ENCODE assay signal across 8 mouse cellular contexts in the genomic region with DNA sequence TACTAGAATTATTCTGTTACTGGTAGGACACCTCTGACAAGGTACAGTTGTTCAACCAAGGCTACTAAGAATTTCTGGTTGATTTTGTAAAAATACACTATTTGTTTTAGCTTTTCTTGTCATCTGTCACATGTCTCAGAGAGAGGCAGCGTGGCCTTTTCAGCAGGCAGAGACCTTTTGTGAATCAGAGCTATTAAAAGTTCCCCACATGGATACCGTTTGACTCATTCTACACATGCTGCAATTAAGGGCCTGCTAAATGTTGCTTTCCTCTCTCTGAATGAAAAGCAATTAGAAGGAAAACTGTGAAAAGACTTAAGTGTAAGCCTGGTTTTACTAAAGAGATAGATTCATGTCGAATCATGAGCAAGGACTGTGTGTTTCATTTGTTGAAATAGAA.
"Had no signal": no experiment of that assay in that cellular context is flagged by ENCODE, and none has a peak within 500 bp of the region (broad histone marks: within the 10 kb centered on the region; RNA-seq: fewer than 3 reads in every experiment).

No protein-coding gene starts in this region.

- H3K27ac ChIP-seq: limb, embryonic 15.5 days; liver, embryonic 14.5 days; midbrain, embryonic 12.5 days; stomach, postnatal 0 days had no signal

- H3K4me2 ChIP-seq: limb, embryonic 15.5 days; midbrain, embryonic 12.5 days had no signal

- H3K27me3 ChIP-seq: limb, embryonic 15.5 days; midbrain, embryonic 12.5 days had no signal

- DNase-seq: kidney, postnatal 14 days; lung, adult 18-20 months; thymus, adult 18-20 months; thymus, postnatal 36 days had no signal

- H3K9me3 ChIP-seq: limb, embryonic 15.5 days; midbrain, embryonic 12.5 days had no signal

- H3K4me1 ChIP-seq: limb, embryonic 15.5 days; midbrain, embryonic 12.5 days had no signal

- H3K36me3 ChIP-seq: limb, embryonic 15.5 days; midbrain, embryonic 12.5 days had no signal

- H3K4me3 ChIP-seq: limb, embryonic 15.5 days; midbrain, embryonic 12.5 days had no signal

- H3K9ac ChIP-seq: limb, embryonic 15.5 days; liver, embryonic 14.5 days; midbrain, embryonic 12.5 days had no signal
